Mouse (Mus musculus): ENCODE measurements at regions not wholly inside any gene's neighbourhood (a gene's known extent, or its start where the extent isn't known, plus 50 kb on each side); places are given as distances from the start of the nearest gene placed in this dataset.

- DNase-seq (ENCODE audit: extremely low read depth, low read depth, low spot score): no peak
Measured at GRCm38 (mm10) chr8:92302694-92303093, 54.7 kb upstream of the Irx5 start.

GRCm38 (mm10) chr8:92301029-92301428, 56.4 kb upstream of the Irx5 start:
- no peak for DNase-seq (ENCODE audit: extremely low read depth, low read depth, low spot score)

GRCm38 (mm10) chr8:92286841-92287811, 70.3 kb upstream of the Irx5 start:
- no peak for DNase-seq (ENCODE audit: extremely low read depth, low read depth, low spot score)

- no peak for DNase-seq (ENCODE audit: extremely low read depth, low read depth, low spot score)
Measured at GRCm38 (mm10) chr8:92275755-92276154, 81.7 kb upstream of the Irx5 start.

- no peak for DNase-seq (ENCODE audit: extremely low read depth, low read depth, low spot score)
Measured at GRCm38 (mm10) chr8:92272726-92273125, 84.7 kb upstream of the Irx5 start.

GRCm38 (mm10) chr8:92272073-92272472, 85.4 kb upstream of the Irx5 start:
- DNase-seq (ENCODE audit: extremely low read depth, low read depth, low spot score): no peak

GRCm38 (mm10) chr8:92270636-92271035, 86.8 kb upstream of the Irx5 start:
- no peak for DNase-seq (ENCODE audit: extremely low read depth, low read depth, low spot score)

GRCm38 (mm10) chr8:92267415-92267814, 90.0 kb upstream of the Irx5 start:
- DNase-seq (ENCODE audit: extremely low read depth, low read depth, low spot score): no peak

GRCm38 (mm10) chr8:92260056-92260455, 97.4 kb upstream of the Irx5 start:
- no peak for DNase-seq (ENCODE audit: extremely low read depth, low read depth, low spot score)

- no peak for DNase-seq (ENCODE audit: extremely low read depth, low read depth, low spot score)
Measured at GRCm38 (mm10) chr8:92258258-92258657, 99.2 kb upstream of the Irx5 start.

GRCm38 (mm10) chr8:92252597-92253375, 104.6 kb upstream of the Irx5 start:
- DNase-seq (ENCODE audit: extremely low read depth, low read depth, low spot score): no peak

GRCm38 (mm10) chr8:92246301-92246700, 111.1 kb upstream of the Irx5 start:
- DNase-seq (ENCODE audit: extremely low read depth, low read depth, low spot score): no peak

GRCm38 (mm10) chr8:92240686-92241275, 116.6 kb upstream of the Irx5 start:
- DNase-seq (ENCODE audit: extremely low read depth, low read depth, low spot score): no peak

- no peak for DNase-seq (ENCODE audit: extremely low read depth, low read depth, low spot score)
Measured at GRCm38 (mm10) chr8:92231326-92232225, 125.8 kb upstream of the Irx5 start.

GRCm38 (mm10) chr8:92229526-92229925, 127.9 kb upstream of the Irx5 start:
- peak; percentile 67 for DNase-seq (ENCODE audit: extremely low read depth, low read depth, low spot score)

- DNase-seq (ENCODE audit: extremely low read depth, low read depth, low spot score): peak; percentile 74
Measured at GRCm38 (mm10) chr8:92224929-92225328, 132.5 kb upstream of the Irx5 start.

GRCm38 (mm10) chr8:92222992-92223391, 134.4 kb upstream of the Irx5 start:
- no peak for DNase-seq (ENCODE audit: extremely low read depth, low read depth, low spot score)

- no peak for DNase-seq (ENCODE audit: extremely low read depth, low read depth, low spot score)
Measured at GRCm38 (mm10) chr8:92219181-92219890, 138.1 kb upstream of the Irx5 start.

GRCm38 (mm10) chr8:92217521-92217920, 139.9 kb upstream of the Irx5 start:
- DNase-seq (ENCODE audit: extremely low read depth, low read depth, low spot score): no peak

- no peak for DNase-seq (ENCODE audit: extremely low read depth, low read depth, low spot score)
Measured at GRCm38 (mm10) chr8:92216176-92216575, 141.2 kb upstream of the Irx5 start.

All from fat pad, adult 2 months (tissue).